Mouse (Mus musculus): ENCODE data around the gene Rpn1.
"Not testable (repeated sequence)": the region's sequence is repeated elsewhere in the genome, so short reads cannot be mapped to it uniquely, and the experiment has no call there.

Gene Rpn1

DNA sequence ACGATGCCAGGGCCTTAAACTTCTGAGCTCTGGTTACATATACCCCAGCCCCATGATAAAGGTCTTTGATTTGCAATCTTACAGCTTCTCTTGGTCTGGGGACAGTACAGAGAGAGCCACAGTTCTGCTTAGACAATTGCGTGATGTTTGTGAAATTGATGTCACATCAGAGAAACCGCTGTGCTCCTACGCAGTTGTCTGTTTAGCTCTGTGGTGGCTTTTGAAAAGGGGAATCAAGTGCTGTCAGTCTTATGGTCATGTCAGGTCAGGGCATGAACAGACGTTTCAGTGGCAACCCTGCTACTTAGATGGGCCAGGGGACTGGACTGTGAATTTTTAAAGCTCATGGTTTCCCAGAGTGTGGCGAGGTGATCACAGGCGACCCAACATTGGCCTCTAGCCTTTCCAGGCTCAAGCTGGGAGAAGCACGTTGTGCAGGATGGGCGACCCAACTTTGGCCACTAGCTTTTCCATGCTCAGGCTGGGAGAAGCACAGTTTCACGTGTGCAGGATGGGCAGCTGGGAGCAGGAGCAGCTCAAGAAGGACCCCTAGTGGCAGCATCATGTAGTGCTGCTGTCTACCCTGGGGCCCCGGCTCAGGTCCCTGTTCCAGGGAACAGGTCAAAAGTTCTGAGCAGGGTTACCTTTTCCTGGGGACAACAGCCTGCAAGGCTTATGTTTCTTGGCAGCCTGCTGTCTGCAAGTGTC, 39.0 kb downstream of the Rpn1 start:
- no peak for DNase-seq

DNA sequence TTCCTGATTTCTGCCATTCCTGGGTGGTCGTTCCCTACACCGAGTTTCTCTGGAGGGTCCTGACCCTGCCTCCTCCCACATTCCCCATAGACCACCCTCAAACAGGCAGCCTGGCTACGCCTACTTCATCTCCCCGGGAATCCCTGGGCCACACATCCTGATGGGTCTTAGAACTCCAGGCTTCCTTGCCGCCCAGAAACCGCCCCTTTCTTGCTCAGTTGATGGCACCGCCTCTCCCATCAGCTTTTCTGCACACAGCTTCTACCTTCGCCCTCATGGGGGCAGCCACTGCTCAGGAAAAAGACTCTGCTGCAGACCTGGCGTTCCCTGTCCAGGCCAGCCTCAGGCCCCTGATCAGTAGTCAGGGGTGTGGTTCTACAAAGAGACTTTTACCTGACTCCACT, 39.6 kb downstream of the Rpn1 start:
- DNase-seq, result no peak

DNA sequence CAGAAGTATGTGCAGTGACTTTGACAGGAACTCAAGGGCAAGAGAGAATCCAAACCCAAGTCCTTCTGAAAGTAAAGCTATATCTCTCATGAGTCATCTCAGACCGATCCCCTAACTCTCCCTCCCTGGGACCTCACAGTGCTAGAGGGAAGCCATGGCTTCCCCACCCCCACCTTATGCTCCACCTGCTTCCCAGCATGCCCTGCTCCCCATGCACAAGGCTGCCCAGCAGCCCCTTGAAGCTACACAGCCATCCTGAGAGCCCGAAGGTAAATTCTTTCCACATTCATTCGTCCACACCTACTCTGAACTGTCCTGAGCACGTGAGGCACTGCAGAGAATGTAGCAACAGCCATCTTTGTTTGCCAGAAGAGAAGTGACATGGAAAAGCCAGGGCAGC, 40.3 kb downstream of the Rpn1 start:
- DNase-seq, result no peak

GRCm38 (mm10) chr6:88125815-88126214, 41.5 kb downstream of the Rpn1 start:
- DNase-seq, result not testable (repeated sequence)

GRCm38 (mm10) chr6:88131521-88131920, 47.2 kb downstream of the Rpn1 start:
- no peak for DNase-seq

GRCm38 (mm10) chr6:88132051-88132450, 47.8 kb downstream of the Rpn1 start:
- DNase-seq, result no peak

DNA sequence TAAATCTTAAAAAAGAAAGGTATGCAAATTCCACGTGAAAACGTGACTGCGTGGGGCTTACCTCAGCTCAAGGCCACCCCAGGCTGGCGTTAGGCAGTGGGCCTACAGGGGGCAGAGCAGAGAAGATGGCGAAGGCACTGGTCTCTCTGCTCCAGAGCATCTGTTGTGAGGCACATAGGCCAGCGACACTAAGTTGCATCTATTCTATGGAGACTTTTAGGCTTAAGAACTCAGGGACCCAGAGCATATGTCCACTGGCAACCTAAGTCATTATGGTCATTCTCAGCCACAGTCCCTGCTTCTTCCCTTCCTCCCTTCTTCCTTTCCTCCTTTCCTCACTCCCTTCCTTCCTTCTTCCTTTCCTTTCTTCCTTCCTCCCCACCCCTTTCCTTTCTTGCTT, 48.8 kb downstream of the Rpn1 start:
- no peak for DNase-seq

DNA sequence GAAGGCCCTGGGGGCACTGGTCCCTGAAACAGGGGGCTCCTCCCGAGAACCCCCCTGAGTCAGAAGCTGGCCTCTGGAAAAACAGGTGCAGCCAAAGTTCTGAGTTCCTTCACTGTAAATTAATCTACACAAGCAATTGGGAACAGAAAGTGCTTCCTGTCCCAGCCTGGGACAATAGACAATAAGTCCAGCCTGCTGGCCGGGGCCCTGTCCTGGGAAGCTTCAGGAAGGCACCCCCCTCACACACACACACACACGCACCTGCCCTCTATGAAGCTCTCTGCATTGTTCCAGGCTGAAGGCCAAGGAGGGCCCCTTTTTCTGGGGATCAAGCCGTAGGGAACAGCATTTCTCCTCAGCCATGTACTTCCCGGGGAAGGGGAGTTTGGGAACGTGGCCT, 49.6 kb downstream of the Rpn1 start:
- no peak for DNase-seq

GRCm38 (mm10) chr6:88136201-88136631, 51.9 kb downstream of the Rpn1 start:
- DNase-seq, result no peak

DNA sequence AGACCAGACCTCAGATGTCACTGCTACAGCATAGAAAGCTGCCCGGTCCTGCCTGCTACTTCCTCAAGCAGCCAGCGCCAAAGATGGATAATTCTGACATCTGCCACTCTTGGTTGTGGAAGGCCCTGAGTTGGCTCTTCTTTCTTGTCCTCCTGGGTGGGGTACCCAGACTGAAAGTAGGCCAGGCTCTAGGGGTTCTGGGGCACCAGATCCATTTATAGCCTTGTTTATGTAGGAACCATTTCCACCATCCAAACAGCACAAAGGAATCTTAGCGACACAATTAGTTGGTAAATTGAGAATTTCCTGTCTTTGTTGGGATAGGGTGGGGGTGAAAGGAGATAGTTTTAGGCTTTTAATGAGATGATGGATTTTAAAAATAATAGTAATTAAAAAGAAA, 54.2 kb downstream of the Rpn1 start:
- no peak for DNase-seq

DNA sequence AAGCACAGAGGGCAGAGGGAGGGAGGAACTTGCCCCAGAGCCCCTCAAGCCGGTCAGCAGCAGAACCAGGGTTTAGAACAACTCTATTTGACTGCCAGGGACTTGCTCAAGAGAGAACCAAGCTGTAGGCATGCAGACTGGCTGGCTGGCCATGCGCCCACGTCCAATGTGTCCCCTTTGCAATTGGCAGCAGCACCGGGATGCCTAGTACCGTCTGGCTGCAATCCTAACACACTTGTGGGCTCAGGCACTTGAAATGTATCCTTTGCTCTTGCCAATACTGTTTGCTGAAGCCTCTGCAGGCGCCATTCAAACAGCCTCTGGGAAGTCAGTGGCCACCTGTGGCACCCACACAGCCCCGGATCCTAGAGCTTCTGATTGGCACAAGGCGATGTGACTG, 56.0 kb downstream of the Rpn1 start:
- DNase-seq, result no peak

GRCm38 (mm10) chr6:88145793-88146192, 61.5 kb downstream of the Rpn1 start:
- DNase-seq, result no peak

DNA sequence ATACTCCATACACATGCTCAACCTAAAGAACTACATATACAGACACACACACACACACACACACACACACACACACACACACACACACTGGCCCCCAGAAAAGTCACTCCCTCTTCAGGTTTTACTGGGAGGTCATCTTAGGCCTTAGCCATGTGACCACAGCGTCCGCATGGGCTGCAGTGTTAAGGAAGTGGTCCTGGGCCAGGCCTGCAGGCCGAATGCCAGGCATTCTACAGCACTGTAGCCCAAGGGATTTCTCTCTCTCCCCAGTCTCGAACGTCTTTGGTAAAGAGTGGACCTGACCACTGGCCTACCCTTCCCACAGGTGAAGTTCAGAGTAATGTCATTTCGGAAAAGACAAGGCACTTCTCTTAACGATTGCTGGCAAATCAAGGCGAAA, 62.3 kb downstream of the Rpn1 start:
- no peak for DNase-seq

GRCm38 (mm10) chr6:88147411-88148003, 63.2 kb downstream of the Rpn1 start:
- DNase-seq, result no peak

DNA sequence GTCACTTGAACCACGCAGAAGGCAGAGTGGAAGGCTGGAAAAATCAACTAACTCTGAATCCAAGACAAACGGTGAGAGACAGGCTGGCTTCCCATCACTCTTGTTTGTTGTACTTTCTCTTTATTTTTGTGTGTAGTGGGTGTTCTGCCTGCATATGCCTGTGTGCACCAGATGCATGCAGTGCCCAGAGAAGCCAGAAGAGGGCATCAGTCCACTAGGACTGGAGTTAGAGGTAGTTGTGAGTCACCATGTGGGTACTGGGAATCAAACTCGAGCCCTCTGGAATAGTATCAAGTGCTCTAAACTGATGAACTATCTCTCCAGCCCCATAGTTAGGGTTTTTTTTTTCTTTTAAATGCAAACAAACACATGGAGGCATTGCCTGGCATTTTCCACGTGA, 67.1 kb downstream of the Rpn1 start:
- DNase-seq, result no peak

DNA sequence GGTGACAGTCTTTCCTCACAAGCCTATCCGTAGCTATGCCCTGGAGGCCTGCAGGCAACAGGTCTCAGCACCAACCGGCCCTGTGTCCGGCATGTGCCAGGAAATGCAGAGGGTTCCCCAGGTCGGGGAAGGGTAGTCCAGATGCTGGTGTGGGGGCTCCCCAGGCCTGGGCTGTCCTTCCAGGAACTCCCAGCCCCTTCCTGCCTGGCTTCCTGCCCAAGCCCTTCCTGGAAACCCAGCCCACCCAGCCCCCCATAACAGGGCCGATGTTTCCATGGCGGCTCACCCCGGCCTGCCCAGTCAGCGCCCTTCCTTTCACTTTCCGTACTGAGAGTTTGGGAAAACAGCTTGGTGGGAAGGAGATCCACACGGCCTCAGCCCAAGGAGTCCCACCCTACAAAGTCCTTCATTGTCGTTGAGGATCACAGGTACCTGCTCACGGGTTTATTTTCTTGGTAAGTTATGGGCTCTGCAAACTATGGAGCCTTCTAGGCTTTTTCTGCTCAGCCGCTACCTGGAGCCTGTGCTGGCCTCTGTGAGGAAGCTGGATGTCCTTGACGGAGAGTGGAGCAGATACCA, 67.9 kb downstream of the Rpn1 start:
- DNase-seq, result no peak

DNA sequence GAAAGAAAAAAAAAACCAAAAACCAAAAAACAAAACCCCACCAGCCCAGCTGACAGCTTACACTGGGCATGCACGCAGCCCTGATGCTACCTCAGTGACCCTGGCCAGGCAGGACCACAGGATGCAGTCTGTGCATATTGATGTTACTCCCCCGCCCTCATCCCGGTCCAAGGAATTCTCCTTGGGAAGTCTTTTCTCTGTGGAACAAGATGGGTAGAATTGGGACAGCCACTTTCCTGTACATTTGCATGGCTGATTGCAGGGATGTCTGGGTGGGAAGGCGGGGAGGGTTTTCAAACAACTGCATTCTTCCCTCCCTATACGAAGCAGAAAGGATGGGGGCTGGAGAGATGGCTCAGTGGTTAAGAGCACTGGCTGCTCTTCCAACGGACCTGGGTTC, 68.7 kb downstream of the Rpn1 start:
- no peak for DNase-seq

Data from thymus, adult 18-20 months (tissue).